Mouse (Mus musculus) right cerebral cortex, postnatal 25 days (tissue): ENCODE measurements around the gene Exoc3l2.
"Not testable (repeated sequence)": the region's sequence is repeated elsewhere in the genome, so short reads cannot be mapped to it uniquely, and the experiment has no call there.

Experiments
- DNase-seq: peaks from one replicate; pipeline ENCODE4 v3.0.0; 2022

Gene Exoc3l2

GRCm38 (mm10) chr7:19494751-19495474 lies 31.8 kb downstream of the Exoc3l2 start:
- DNase-seq: no peak

GRCm38 (mm10) chr7:19495521-19496213 lies 32.5 kb downstream of the Exoc3l2 start:
- DNase-seq: no peak

GRCm38 (mm10) chr7:19496214-19496555 lies 33.1 kb downstream of the Exoc3l2 start:
- no peak for DNase-seq

- no peak for DNase-seq
These were observed 35.2 kb downstream of the Exoc3l2 start for GRCm38 (mm10) chr7:19498326-19498725.

- no peak for DNase-seq
These were observed 37.6 kb downstream of the Exoc3l2 start for GRCm38 (mm10) chr7:19500420-19501363.

- no peak for DNase-seq
These were observed 38.5 kb downstream of the Exoc3l2 start for GRCm38 (mm10) chr7:19501658-19502057.

- DNase-seq: no peak
These were observed 40.4 kb downstream of the Exoc3l2 start for GRCm38 (mm10) chr7:19503481-19504068.

GRCm38 (mm10) chr7:19506326-19506725 lies 43.2 kb downstream of the Exoc3l2 start:
- DNase-seq: no peak

GRCm38 (mm10) chr7:19506969-19507611 lies 44.0 kb downstream of the Exoc3l2 start:
- DNase-seq: peak; percentile 43

GRCm38 (mm10) chr7:19507612-19507981 lies 44.5 kb downstream of the Exoc3l2 start:
- no peak for DNase-seq

- DNase-seq: peak; percentile 94
These were observed 45.2 kb downstream of the Exoc3l2 start, which contains the start of the genes Bloc1s3 and Trappc6a for GRCm38 (mm10) chr7:19508150-19508923. Bloc1s3 (minus strand) TSS chr7:19508367. Trappc6a (plus strand) TSS chr7:19508395.

GRCm38 (mm10) chr7:19508924-19509568 lies 45.9 kb downstream of the Exoc3l2 start:
- no peak for DNase-seq

GRCm38 (mm10) chr7:19509786-19510185 lies 46.7 kb downstream of the Exoc3l2 start:
- no peak for DNase-seq

GRCm38 (mm10) chr7:19511934-19512333 lies 48.8 kb downstream of the Exoc3l2 start:
- not testable (repeated sequence) for DNase-seq

- no peak for DNase-seq
These were observed 49.2 kb downstream of the Exoc3l2 start for GRCm38 (mm10) chr7:19512353-19512752.

- DNase-seq: no peak
These were observed 54.7 kb downstream of the Exoc3l2 start, which contains the start of gene Nkpd1 for GRCm38 (mm10) chr7:19517652-19518365. Nkpd1 (plus strand) TSS chr7:19517838.

GRCm38 (mm10) chr7:19520032-19520431 lies 56.9 kb downstream of the Exoc3l2 start:
- no peak for DNase-seq

- DNase-seq: peak; percentile 29
These were observed 60.1 kb downstream of the Exoc3l2 start for GRCm38 (mm10) chr7:19523017-19523756.

- DNase-seq: peak; percentile 75
These were observed 60.8 kb downstream of the Exoc3l2 start for GRCm38 (mm10) chr7:19523757-19524419.
